Comparison of ENCODE assay signal across 18 mouse cellular contexts in genomic region chr5:89368045-89368743, GRCm38 (mm10).
"Had no signal": no experiment of that assay in that cellular context is flagged by ENCODE, and none has a peak within 500 bp of the region (broad histone marks: within the 10 kb centered on the region; RNA-seq: fewer than 3 reads in every experiment).

No protein-coding gene starts in this region.

- H3K36me3 ChIP-seq: liver, embryonic 13.5 days; neural tube, embryonic 13.5 days; stomach, embryonic 15.5 days had no signal

- H3K9me3 ChIP-seq: liver, embryonic 13.5 days; neural tube, embryonic 13.5 days; stomach, embryonic 15.5 days had no signal

- H3K4me2 ChIP-seq: liver, embryonic 13.5 days; neural tube, embryonic 13.5 days; stomach, embryonic 15.5 days had no signal

- H3K27me3 ChIP-seq: liver, embryonic 13.5 days; neural tube, embryonic 13.5 days; stomach, embryonic 15.5 days had no signal

- H3K4me3 ChIP-seq: layer of hippocampus, adult 2 months; left cerebral cortex, adult 2 months; liver, embryonic 13.5 days; myocyte; neural tube, embryonic 13.5 days; stomach, embryonic 15.5 days had no signal

- H3K27ac ChIP-seq: kidney, postnatal 0 days; layer of hippocampus, adult 2 months; left cerebral cortex, adult 2 months; liver, embryonic 13.5 days; neural tube, embryonic 13.5 days; stomach, embryonic 15.5 days had no signal

- DNase-seq: kidney, adult 2 months; kidney, postnatal 25 days; layer of hippocampus, adult 9-11 months; layer of hippocampus, postnatal 36 days; liver, embryonic 13.5 days; lung, adult 2 months; lung, postnatal 14 days; lung, postnatal 4 days; retina, postnatal 1 day; right cerebral cortex, postnatal 25 days; spleen, adult 18-20 months; thymus, postnatal 36 days had no signal

- H3K9ac ChIP-seq: liver, embryonic 13.5 days; neural tube, embryonic 13.5 days; stomach, embryonic 15.5 days had no signal

- H3K4me1 ChIP-seq: liver, embryonic 13.5 days; neural tube, embryonic 13.5 days; stomach, embryonic 15.5 days had no signal
